Mouse (Mus musculus) layer of hippocampus, adult 9-10 months (tissue): ENCODE measurements around the gene Elmod3.

Source experiments
- DNase-seq: peaks from one replicate; pipeline ENCODE4 v3.0.0; 2022; ENCODE audit warnings: low spot score

The Elmod3 gene

GRCm38 (mm10) chr6:72570644-72571397, 27.4 kb downstream of the Elmod3 start:
- peak; percentile 27 for DNase-seq

GRCm38 (mm10) chr6:72568736-72569135, 29.5 kb downstream of the Elmod3 start:
- DNase-seq: no peak

- DNase-seq: no peak
Observed at GRCm38 (mm10) chr6:72567508-72567907, 30.7 kb downstream of the Elmod3 start.

- peak; percentile 99 for DNase-seq
Observed at GRCm38 (mm10) chr6:72566044-72566443, 32.2 kb downstream of the Elmod3 start.

- no peak for DNase-seq
Observed at GRCm38 (mm10) chr6:72565506-72565905, 32.7 kb downstream of the Elmod3 start.

- DNase-seq: no peak
Observed at GRCm38 (mm10) chr6:72562894-72563293, 35.3 kb downstream of the Elmod3 start.

GRCm38 (mm10) chr6:72562486-72562885, 35.7 kb downstream of the Elmod3 start:
- no peak for DNase-seq

GRCm38 (mm10) chr6:72560801-72561200, 37.4 kb downstream of the Elmod3 start:
- DNase-seq: no peak

GRCm38 (mm10) chr6:72553079-72553412, 45.2 kb downstream of the Elmod3 start:
- no peak for DNase-seq

GRCm38 (mm10) chr6:72552171-72553078, 45.8 kb downstream of the Elmod3 start:
- no peak for DNase-seq

- DNase-seq: no peak
Observed at GRCm38 (mm10) chr6:72550503-72551100, 47.6 kb downstream of the Elmod3 start.

GRCm38 (mm10) chr6:72550025-72550424, 48.2 kb downstream of the Elmod3 start:
- DNase-seq: no peak

- no peak for DNase-seq
Observed at GRCm38 (mm10) chr6:72549041-72549580, 49.1 kb downstream of the Elmod3 start.

GRCm38 (mm10) chr6:72547862-72548261, 50.4 kb downstream of the Elmod3 start:
- no peak for DNase-seq

GRCm38 (mm10) chr6:72547121-72547520, 51.1 kb downstream of the Elmod3 start:
- DNase-seq: no peak

- no peak for DNase-seq
Observed at GRCm38 (mm10) chr6:72545377-72545776, 52.8 kb downstream of the Elmod3 start.

GRCm38 (mm10) chr6:72544283-72544987, 53.8 kb downstream of the Elmod3 start, which contains the start of gene Capg:
TSS of gene Capg (plus strand) at chr6:72544391.
- no peak for DNase-seq

GRCm38 (mm10) chr6:72543265-72543850, 54.9 kb downstream of the Elmod3 start:
- no peak for DNase-seq

GRCm38 (mm10) chr6:72538562-72539031, 59.6 kb downstream of the Elmod3 start:
- DNase-seq: peak; percentile 88

- no peak for DNase-seq
Observed at GRCm38 (mm10) chr6:72537998-72538500, 60.2 kb downstream of the Elmod3 start.

GRCm38 (mm10) chr6:72535165-72535564, 63.0 kb downstream of the Elmod3 start:
- DNase-seq: no peak
